8 mouse cellular contexts compared by ENCODE assay signal in the genomic region with DNA sequence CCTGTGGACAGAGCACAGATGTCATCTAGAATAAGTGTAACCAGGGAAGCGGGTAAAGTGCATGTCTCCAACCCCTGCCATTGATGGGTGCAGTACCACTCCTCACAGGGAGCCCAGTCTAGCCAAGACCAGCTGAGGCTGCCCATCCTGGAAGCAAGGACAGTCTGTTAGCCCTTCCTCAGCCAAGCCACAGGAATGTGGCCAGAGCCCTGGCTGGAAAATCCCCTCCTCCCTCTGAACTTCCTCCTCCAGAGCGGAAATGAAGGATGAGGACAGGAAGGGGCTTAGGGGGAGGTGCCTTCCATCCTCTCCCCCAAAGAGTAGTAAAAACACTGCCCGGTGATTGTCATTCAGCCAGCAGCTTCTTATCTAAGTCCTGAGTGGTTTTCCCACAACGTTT.
DNase-seq lines count a peak whose midpoint lies in the region; ATAC-seq lines count a peak whose summit lies in the region.

No protein-coding gene starts in this region.

- intact Hi-C loops in heart, postnatal 25 days (cut with DNase I): no loop called here

- no peak overlapping the region for H3K9ac ChIP-seq in liver, embryonic 13.5 days

- peaks cover 56% of the 10 kb centered on the region for H3K4me1 ChIP-seq in liver, embryonic 13.5 days (replicated peaks)

- H3K27ac ChIP-seq in liver, embryonic 13.5 days: peak overlapping the region; percentile 55

- no peak for ATAC-seq in liver, embryonic 13.5 days (ENCODE audit: low read depth)

- no peak overlapping the region for H3K4me3 ChIP-seq in liver, embryonic 13.5 days (replicated peaks)

- DNase-seq in adrenal gland, adult 2 months: peak; percentile 53
- DNase-seq in adrenal gland, adult 18-20 months (ENCODE audit: low spot score in 2 of 2): no peak
- DNase-seq in ZHBTc4 (ENCODE audit: low read depth, low spot score): peak; percentile 34
- DNase-seq in heart, postnatal 25 days (ENCODE audit: low spot score): peak; percentile 56
- DNase-seq in liver, embryonic 13.5 days: no peak
- DNase-seq in urinary bladder, adult 2 months (ENCODE audit: low spot score): no peak
- DNase-seq in thymus, postnatal 14 days: no peak
- no peak for DNase-seq in spleen, postnatal 10 days (ENCODE audit: low spot score in 2 of 2)

- no peaks in the 10 kb centered on the region for H3K9me3 ChIP-seq in liver, embryonic 13.5 days (replicated peaks)

- WGBS in liver, embryonic 13.5 days (ENCODE audit: insufficient replicate concordance): 15% methylated on average over 4 of the region's 4 CpGs

- no peaks in the 10 kb centered on the region for H3K27me3 ChIP-seq in liver, embryonic 13.5 days

- H3K4me2 ChIP-seq in liver, embryonic 13.5 days: no peak overlapping the region

- H3K36me3 ChIP-seq in liver, embryonic 13.5 days: no peaks in the 10 kb centered on the region

Comparison
In these comparisons a context has a peak if more than half of its experiments do, and no peak if none do; other contexts are left out.
1. DNase-seq: peak in adrenal gland, adult 2 months (single experiment), ZHBTc4 (single experiment) and heart, postnatal 25 days (single experiment); none in adrenal gland, adult 18-20 months (0 of 2), liver, embryonic 13.5 days (single experiment), urinary bladder, adult 2 months (single experiment), thymus, postnatal 14 days (single experiment) and spleen, postnatal 10 days (0 of 2).